Mouse (Mus musculus): ENCODE data around the gene Mapkapk3. TPM values are rescaled to one million over a fixed set of nuclear protein-coding genes. Genes with fewer than 3 reads are reported as not detected.

The Mapkapk3 gene
- total RNA-seq (2021) = 10 to 100 TPM; 29.4 to 30.3 TPM
- long read RNA-seq, experiment 1, transcript Mapkapk3-201 (11 exons, 2,816 nt) = major isoform, 8 of 23 reads
- long read RNA-seq, experiment 1, partial matches to known transcripts = 0 of 23 reads
- long read RNA-seq, experiment 1, other reads (novel, unspliced or antisense) = 15 of 23 reads
- long read RNA-seq, experiment 2, transcript Mapkapk3-201 (11 exons, 2,816 nt) = major isoform, 7 of 19 reads
- long read RNA-seq, experiment 2, partial matches to known transcripts = 1 of 19 reads
- long read RNA-seq, experiment 2, other reads (novel, unspliced or antisense) = 11 of 19 reads

GRCm38 (mm10) chr9:107289211-107290076 is at the start of gene Mapkapk3:
Gene Mapkapk3 (minus strand): TSS chr9:107289877.
- DNase-seq = peak; percentile 91 to 95

- DNase-seq = peak; percentile 80 to 86
Measured at GRCm38 (mm10) chr9:107338172-107338883, 48.7 kb upstream of the Mapkapk3 start, which contains the start of gene Hemk1. Gene Hemk1 (minus strand): TSS chr9:107338350.

DNA sequence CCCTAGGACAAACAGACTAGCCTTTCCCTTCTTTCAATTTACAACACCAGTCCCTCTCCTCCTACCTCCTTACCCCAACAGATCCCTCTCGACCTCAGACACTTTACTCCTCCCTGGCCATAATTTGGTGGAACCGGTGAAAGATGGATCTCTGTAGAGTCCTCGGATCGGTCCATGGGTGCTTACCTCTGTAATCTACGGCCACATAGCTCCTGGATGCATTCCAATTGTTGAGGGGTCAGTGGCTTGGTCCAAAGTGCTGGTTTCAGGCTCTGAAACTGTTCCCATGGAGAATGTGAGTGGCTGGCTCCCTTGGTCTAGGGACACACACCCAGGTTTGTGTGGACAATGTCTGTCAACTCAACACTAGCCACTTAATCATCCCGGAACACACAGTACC is 46.7 kb upstream of the Mapkapk3 start:
- no peak for DNase-seq

GRCm38 (mm10) chr9:107335909-107336308 is 46.2 kb upstream of the Mapkapk3 start:
- peak; percentile 74 to 87 for DNase-seq

- DNase-seq = no peak
Measured at GRCm38 (mm10) chr9:107335046-107335445, 45.4 kb upstream of the Mapkapk3 start.

- no peak for DNase-seq
Measured at GRCm38 (mm10) chr9:107334356-107334755, 44.7 kb upstream of the Mapkapk3 start.

DNA sequence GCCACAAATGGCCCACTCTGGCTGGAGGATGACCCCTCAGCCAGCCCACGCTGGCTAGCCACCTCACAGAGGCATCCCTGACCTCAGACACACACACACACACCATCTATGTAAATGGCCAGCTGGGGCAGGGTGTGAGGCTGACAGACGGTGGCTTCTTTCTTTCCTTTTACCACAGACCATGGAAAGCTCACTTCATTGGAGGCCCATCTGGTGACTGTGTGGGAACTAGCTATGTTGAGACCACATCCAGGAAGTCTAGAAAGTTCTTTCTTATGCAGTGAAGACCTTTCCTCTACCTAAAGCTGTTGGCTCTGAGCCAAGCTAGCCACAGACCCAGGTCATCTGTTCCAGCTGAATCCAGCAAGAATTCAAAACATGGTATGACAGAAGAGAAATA is 44.0 kb upstream of the Mapkapk3 start:
- DNase-seq = no peak

DNA sequence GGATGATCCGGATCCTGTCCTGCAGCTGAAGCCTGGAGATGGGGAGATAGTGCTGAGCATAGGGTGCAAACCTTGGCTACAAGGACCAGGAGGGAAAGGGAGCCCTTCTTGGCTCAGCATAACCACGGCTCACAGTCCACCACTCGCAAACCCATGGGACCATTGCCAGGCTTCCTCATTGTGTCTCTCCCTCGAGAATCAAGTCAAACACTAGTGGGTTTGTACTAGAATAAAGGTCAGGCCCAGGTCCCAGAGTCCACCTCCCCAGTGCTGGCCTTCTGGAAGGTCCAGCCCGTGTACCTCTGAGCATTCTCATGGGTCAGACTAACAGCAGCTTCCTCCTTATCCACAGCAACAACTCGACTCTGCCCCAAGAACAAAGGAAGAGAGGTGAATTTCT is 41.1 kb upstream of the Mapkapk3 start:
- DNase-seq = no peak

DNA sequence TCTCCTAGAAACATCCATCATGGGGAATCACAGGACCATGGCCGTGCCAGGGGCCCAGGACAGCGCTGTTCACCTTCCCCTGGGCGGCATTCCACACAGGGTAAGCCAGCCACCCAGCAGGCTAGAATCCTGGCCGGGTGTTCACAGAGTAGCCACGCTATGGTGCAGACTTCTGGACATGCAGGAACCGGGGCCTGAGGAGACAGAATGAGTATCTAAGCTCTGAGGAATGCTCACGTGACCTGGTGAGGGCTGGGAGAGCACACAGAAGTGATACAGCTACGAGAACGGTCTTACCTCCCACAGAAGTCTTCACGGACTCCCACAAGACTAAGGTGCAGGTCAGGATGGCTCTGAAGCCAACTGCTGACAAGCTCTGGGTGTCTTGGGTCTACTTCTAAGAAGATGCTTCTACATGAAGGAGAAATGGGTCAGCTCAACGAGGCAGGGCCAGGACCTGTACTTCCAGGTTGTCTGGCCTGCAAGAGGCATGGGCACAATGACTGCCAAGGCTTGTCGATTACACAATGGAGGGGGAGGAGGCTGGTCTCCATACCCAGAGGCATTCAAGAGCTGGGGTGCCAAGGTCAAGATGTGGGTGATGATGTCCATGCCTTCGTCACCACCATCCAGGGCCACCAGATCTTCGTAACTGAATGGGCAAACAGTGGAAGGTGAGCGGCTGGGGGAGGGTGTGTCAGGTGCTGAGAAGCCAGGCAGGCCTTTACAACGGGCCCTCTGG is 38.4 kb upstream of the Mapkapk3 start:
- no peak for DNase-seq

DNA sequence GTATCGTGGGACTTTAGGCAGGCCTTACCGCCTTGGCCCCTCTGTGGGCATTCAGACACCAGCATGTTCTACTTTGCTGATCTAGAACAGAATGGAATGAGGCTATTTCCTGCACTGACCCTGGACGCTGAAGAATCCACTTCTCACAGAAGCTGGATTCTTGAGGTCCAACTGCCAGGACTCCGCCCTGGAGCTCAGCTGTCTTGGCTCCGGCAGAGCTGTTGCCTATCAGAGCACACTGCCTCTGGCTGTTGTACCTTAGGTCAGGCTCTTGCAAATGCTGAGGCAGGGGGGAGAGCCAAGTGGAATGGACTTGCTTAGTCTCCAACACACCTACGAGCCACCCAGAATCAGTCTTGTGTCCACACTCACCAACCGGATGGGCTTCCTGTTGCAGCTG is 36.2 kb upstream of the Mapkapk3 start:
- peak; percentile 62 to 73 for DNase-seq

GRCm38 (mm10) chr9:107324799-107325561 is 35.3 kb upstream of the Mapkapk3 start:
- peak; percentile 38 to 61 for DNase-seq

DNA sequence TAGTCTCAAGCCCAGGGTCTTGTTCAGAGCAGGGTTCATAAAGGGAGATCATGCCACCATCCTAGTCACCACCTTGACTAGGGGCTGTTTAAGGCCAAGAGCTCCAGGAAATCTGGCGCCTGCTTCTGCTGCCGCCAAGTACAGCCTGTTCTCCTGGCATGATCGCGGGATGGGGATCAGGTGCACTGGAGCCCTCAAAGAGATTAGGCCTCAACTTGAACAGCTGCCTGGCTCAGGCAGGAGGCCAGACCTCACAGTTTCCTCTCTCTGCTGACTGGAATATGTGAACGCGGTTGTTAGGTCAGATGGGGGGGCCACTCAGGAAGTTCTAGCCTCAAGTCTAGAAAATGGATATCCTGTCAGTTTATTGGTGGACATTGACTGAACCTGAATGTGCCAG is 33.9 kb upstream of the Mapkapk3 start:
- peak; percentile 92 to 94 for DNase-seq

GRCm38 (mm10) chr9:107322461-107323050 is 32.9 kb upstream of the Mapkapk3 start:
- peak in 1 of 2 experiments; percentile 33 for DNase-seq

- DNase-seq = peak; percentile 53 to 67
Measured at GRCm38 (mm10) chr9:107315791-107316190, 26.1 kb upstream of the Mapkapk3 start.

GRCm38 (mm10) chr9:107313926-107314325 is 24.2 kb upstream of the Mapkapk3 start:
- no peak for DNase-seq

DNA sequence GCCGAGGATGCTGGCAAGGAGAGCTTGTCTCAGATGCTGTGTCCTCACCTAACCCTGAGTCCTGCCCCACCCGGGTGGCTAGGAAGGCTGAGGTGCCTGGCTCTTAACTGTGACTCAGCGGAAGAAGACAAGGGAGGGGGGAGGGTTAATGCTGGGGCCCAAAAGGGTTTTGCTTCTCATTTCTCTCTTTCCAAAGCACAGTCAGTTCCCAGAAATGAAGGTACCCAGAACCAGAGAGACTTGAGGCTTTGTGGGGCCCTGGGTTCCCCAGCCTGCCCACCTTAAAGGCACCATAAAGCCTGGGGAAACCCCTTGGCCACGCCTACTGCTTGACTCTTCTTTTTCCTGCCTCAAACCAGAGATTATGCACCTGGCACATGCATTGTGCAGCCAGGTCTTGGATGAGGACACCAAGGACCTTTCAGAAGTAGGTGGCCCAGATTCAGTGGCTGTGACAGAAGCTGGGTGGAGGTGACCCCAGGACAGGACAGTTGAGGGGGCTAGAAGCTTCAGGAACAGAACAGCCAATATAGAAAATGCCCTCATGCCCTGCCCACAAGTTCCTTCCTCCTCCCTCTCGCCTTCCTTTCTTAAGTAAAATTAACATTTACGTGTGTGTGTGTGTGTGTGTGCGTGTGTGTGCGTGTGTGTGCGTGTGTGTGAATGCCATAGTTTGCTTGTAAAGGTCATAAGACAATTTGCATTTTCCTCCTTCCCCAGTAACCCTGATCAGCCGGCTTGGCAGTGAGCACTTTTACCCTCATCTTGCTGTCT is 23.3 kb upstream of the Mapkapk3 start:
- no peak for DNase-seq

DNA sequence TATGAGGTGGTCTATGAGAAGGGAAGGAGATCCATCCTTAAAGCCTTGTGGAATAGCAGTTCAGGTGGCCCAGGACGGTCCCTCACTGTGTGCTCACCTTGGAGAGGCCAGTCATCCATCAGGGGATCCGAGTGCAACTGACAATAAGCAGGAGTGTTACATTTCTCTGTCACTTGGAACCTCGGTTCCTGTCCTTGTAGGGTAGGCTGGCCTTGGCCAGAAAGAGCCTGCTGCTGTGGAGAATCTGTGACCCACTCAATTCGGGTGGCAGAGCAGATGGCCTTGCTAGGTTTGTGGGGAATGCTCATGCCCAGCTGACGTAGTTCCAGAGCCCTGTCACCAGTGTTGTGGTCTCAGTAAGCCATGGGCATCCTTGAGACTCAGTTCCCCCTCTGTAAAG is 19.9 kb upstream of the Mapkapk3 start:
- DNase-seq = no peak

DNA sequence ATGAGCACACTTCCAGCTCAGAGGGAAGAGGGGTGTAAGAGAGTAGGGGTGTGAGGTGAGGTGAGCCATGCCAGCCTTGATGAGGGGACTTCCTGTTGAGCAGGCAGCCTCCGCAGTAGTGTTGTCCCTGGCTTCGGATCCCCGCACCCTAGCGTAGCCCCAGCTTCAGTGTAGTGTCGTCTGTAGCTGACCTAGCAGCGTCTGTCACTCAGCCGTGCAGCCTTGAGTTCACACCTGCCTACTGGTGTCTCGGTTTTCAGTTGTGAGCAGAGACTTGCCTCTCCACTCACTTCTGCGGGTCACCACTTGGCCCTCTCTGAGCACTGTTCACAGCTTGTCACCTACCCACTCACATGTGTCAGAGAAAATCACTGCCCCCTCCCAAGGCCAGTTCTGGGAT is 19.5 kb upstream of the Mapkapk3 start:
- no peak for DNase-seq

- no peak for DNase-seq
Measured at GRCm38 (mm10) chr9:107308346-107309000, 18.8 kb upstream of the Mapkapk3 start.

Measured in heart, adult 18-20 months (tissue).